Mouse (Mus musculus) neural tube, embryonic 11.5 days (tissue): Measurements from ENCODE around the gene Slc44a3. TPM values are rescaled to one million over a fixed set of nuclear protein-coding genes. Genes with fewer than 3 reads are reported as not detected.

ENCODE experiments used
- ATAC-seq: fragments of 200-750 bp; cut with Nextera tagmentation; 2 replicates; pipeline ENCODE4 v1.8.0; 2017; ENCODE audit warnings: moderate number of reproducible peaks, mild to moderate bottlenecking, moderate TSS enrichment, moderate library complexity; ENCODE audit not compliant: insufficient read depth, low FRiP score, low TSS enrichment
- DNase-seq: peaks from one replicate; pipeline ENCODE4 v3.0.0-alpha.2; 2015; ENCODE audit warnings: low spot score
- H3K27ac ChIP-seq: fragments of 300-500 bp; sonication (generic); 2 replicates; pipeline ENCODE4 v1.5.1; 2014; ENCODE audit warnings: low read depth, mild to moderate bottlenecking, low read length
- H3K27me3 ChIP-seq: fragments of 300-500 bp; sonication (generic); 2 replicates; pipeline ENCODE4 v1.6.1; 2014; ENCODE audit warnings: mild to moderate bottlenecking, low read length, mixed read lengths; ENCODE audit not compliant: control insufficient read depth, insufficient read depth
- H3K36me3 ChIP-seq: fragments of 300-500 bp; sonication (generic); 2 replicates; pipeline ENCODE4 v1.6.1; 2014; ENCODE audit warnings: mild to moderate bottlenecking, low read length, moderate library complexity, mixed read lengths; ENCODE audit not compliant: control insufficient read depth, insufficient read depth
- H3K4me1 ChIP-seq: fragments of 300-500 bp; sonication (generic); 2 replicates; pipeline ENCODE4 v1.6.1; 2014; ENCODE audit warnings: low read length, mixed read lengths; ENCODE audit not compliant: control insufficient read depth, insufficient read depth
- H3K4me2 ChIP-seq: fragments of 300-500 bp; sonication (generic); 2 replicates; pipeline ENCODE4 v1.6.1; 2014; ENCODE audit warnings: low read depth, mild to moderate bottlenecking, moderate library complexity
- H3K4me3 ChIP-seq: fragments of 300-500 bp; sonication (generic); 2 replicates; pipeline ENCODE4 v1.5.1; 2014; ENCODE audit warnings: low read depth, low read length
- H3K9ac ChIP-seq: fragments of 300-500 bp; sonication (generic); 2 replicates; pipeline ENCODE4 v1.6.1; 2014; ENCODE audit warnings: mild to moderate bottlenecking, low read length
- H3K9me3 ChIP-seq: fragments of 300-500 bp; sonication (generic); 2 replicates; pipeline ENCODE4 v1.6.1; 2016; ENCODE audit warnings: low read length; ENCODE audit not compliant: control insufficient read depth
- WGBS: fragments of 180-500 bp; shearing (Covaris S2); extraction: QIAGEN DNeasy Blood & Tissue Kit; methylation state at CpG from one replicate; pipeline ENCODE4 v1.1.7; 2014; 5-methylcytosine and 5-hydroxymethylcytosine counted together
- polyA plus RNA-seq: library from polyadenylated mRNA; unstranded; fragments of >200 nt; fragmentation: Nextera tagmentation; extraction: Ambion mirVana; gene quantifications from 2 replicates; pipeline ENCODE4 v1.2.1, GENCODE M21; 2014

Slc44a3 gene
- polyA plus RNA-seq, 1 experiment from 2014 or later: 0.31 TPM

GRCm38 (mm10) chr3:121437070-121437469 is 95.1 kb downstream of the Slc44a3 start:
- Histone ChIP-seq H3K9me3 (no peaks in the 10 kb centered on the region), H3K36me3 (peaks cover 8% of the 10 kb centered on the region)
- no peak for ATAC-seq

GRCm38 (mm10) chr3:121435296-121435695 is 96.9 kb downstream of the Slc44a3 start:
- ATAC-seq (no peak), DNase-seq (no peak)
- Histone ChIP-seq H3K36me3 (no peaks in the 10 kb centered on the region), H3K4me2 (no peak overlapping the region), H3K9ac (no peak overlapping the region), H3K27ac (no peak overlapping the region), H3K4me3 (no peak overlapping the region), H3K27me3 (no peaks in the 10 kb centered on the region), H3K4me1 (peaks cover 24% of the 10 kb centered on the region), H3K9me3 (no peaks in the 10 kb centered on the region)
- 84% methylated on average over 5 of the region's 5 CpGs for WGBS

More at GRCm38 (mm10) chr3:121437070-121437469, 95.1 kb downstream of the Slc44a3 start:
- H3K4me1 ChIP-seq: peaks cover 22% of the 10 kb centered on the region
- DNase-seq: no peak
- no peak overlapping the region for H3K9ac ChIP-seq
- H3K27me3 ChIP-seq: no peaks in the 10 kb centered on the region
- H3K4me3 ChIP-seq: no peak overlapping the region
- no peak overlapping the region for H3K4me2 ChIP-seq
- 89% methylated on average over 7 of the region's 7 CpGs for WGBS
- H3K27ac ChIP-seq: no peak overlapping the region

- WGBS: 54% methylated on average over 8 of the region's 8 CpGs
- Histone ChIP-seq H3K27ac (no peak overlapping the region), H3K4me1 (peaks cover 30% of the 10 kb centered on the region), H3K4me2 (no peak overlapping the region), H3K9me3 (no peaks in the 10 kb centered on the region), H3K9ac (no peak overlapping the region), H3K36me3 (no peaks in the 10 kb centered on the region), H3K27me3 (no peaks in the 10 kb centered on the region), H3K4me3 (no peak overlapping the region)
- DNase-seq (peak; percentile 35), ATAC-seq (no peak)
Observed at GRCm38 (mm10) chr3:121433968-121434533, 98.2 kb downstream of the Slc44a3 start.

- WGBS: 81% methylated on average over 6 of the region's 6 CpGs
- Histone ChIP-seq H3K4me2 (no peak overlapping the region), H3K9ac (no peak overlapping the region), H3K27me3 (no peaks in the 10 kb centered on the region), H3K4me3 (no peak overlapping the region), H3K36me3 (no peaks in the 10 kb centered on the region), H3K27ac (no peak overlapping the region), H3K9me3 (no peaks in the 10 kb centered on the region), H3K4me1 (peaks cover 35% of the 10 kb centered on the region)
- ATAC-seq (no peak), DNase-seq (no peak)
Observed at GRCm38 (mm10) chr3:121433359-121433758, 98.8 kb downstream of the Slc44a3 start.

- 29% methylated on average over 7 of the region's 7 CpGs for WGBS
- Histone ChIP-seq H3K27ac (no peak overlapping the region), H3K9ac (no peak overlapping the region), H3K4me1 (peaks cover 38% of the 10 kb centered on the region), H3K36me3 (no peaks in the 10 kb centered on the region), H3K4me2 (no peak overlapping the region), H3K27me3 (no peaks in the 10 kb centered on the region), H3K9me3 (no peaks in the 10 kb centered on the region), H3K4me3 (no peak overlapping the region)
- no peak for ATAC-seq
- DNase-seq: no peak
Observed at GRCm38 (mm10) chr3:121430289-121430936, 101.8 kb downstream of the Slc44a3 start.

GRCm38 (mm10) chr3:121429469-121429868 is 102.7 kb downstream of the Slc44a3 start:
- ATAC-seq (no peak), DNase-seq (no peak)
- Histone ChIP-seq H3K27me3 (no peaks in the 10 kb centered on the region), H3K4me3 (peak overlapping the region; percentile 88; the same call in 1 of the 2 replicates), H3K4me1 (peaks cover 29% of the 10 kb centered on the region), H3K36me3 (no peaks in the 10 kb centered on the region), H3K4me2 (peak overlapping the region; percentile 54), H3K9me3 (no peaks in the 10 kb centered on the region), H3K27ac (no peak overlapping the region), H3K9ac (no peak overlapping the region)
- WGBS: 31% methylated on average over 3 of the region's 3 CpGs

- 64% methylated on average over 11 of the region's 11 CpGs for WGBS
- ATAC-seq (no peak), DNase-seq (no peak)
- no peaks in the 10 kb centered on the region for H3K9me3 ChIP-seq
- peaks cover 25% of the 10 kb centered on the region for H3K4me1 ChIP-seq
- H3K4me3 ChIP-seq: peak overlapping the region; percentile 88
- peak overlapping the region; percentile 54 for H3K4me2 ChIP-seq
- no peaks in the 10 kb centered on the region for H3K36me3 ChIP-seq
- no peaks in the 10 kb centered on the region for H3K27me3 ChIP-seq
- H3K9ac ChIP-seq: peak overlapping the region; percentile 98
- no peak overlapping the region for H3K27ac ChIP-seq
Observed at GRCm38 (mm10) chr3:121428696-121429259, 103.4 kb downstream of the Slc44a3 start.

GRCm38 (mm10) chr3:121428230-121428629 is 104.0 kb downstream of the Slc44a3 start:
- peaks cover 21% of the 10 kb centered on the region for H3K4me1 ChIP-seq
- 8% methylated on average over 8 of the region's 8 CpGs for WGBS
- peak overlapping the region; percentile 88 for H3K4me3 ChIP-seq
- DNase-seq: peak; percentile 32
- ATAC-seq: no peak
- H3K4me2 ChIP-seq: peak overlapping the region; percentile 54
- H3K9me3 ChIP-seq: no peaks in the 10 kb centered on the region
- H3K27ac ChIP-seq: no peak overlapping the region; the same call in 1 of the 2 replicates
- H3K9ac ChIP-seq: peak overlapping the region; percentile 98
- H3K36me3 ChIP-seq: no peaks in the 10 kb centered on the region
- H3K27me3 ChIP-seq: no peaks in the 10 kb centered on the region

GRCm38 (mm10) chr3:121427520-121427908 is 104.7 kb downstream of the Slc44a3 start:
- H3K9me3 ChIP-seq: no peaks in the 10 kb centered on the region
- DNase-seq (peak; percentile 91), ATAC-seq (peak; percentile 76)
- H3K4me1 ChIP-seq: peaks cover 16% of the 10 kb centered on the region
- H3K27me3 ChIP-seq: no peaks in the 10 kb centered on the region
- peak overlapping the region; percentile 54 for H3K4me2 ChIP-seq
- H3K27ac ChIP-seq: peak overlapping the region; percentile 99
- H3K36me3 ChIP-seq: no peaks in the 10 kb centered on the region
- H3K9ac ChIP-seq: peak overlapping the region; percentile 98
- H3K4me3 ChIP-seq: peak overlapping the region; percentile 88
- 0% methylated on average over 13 of the region's 13 CpGs for WGBS
